Mouse (Mus musculus) neural tube, embryonic 12.5 days (tissue): Measurements from ENCODE around the gene Mon1a. TPM values are rescaled to one million over a fixed set of nuclear protein-coding genes. Genes with fewer than 3 reads are reported as not detected.

Experiments
- ATAC-seq: fragments of 200-750 bp; cut with Nextera tagmentation; 2 replicates; pipeline ENCODE4 v1.8.0; 2017; ENCODE audit warnings: low read depth, mild to moderate bottlenecking, moderate TSS enrichment, moderate library complexity; ENCODE audit not compliant: low FRiP score
- H3K27ac ChIP-seq: fragments of 300-500 bp; sonication (generic); 2 replicates; pipeline ENCODE4 v1.5.1; 2016
- H3K27me3 ChIP-seq: fragments of 300-500 bp; sonication (generic); replicated peaks from 2 replicates; pipeline ENCODE4 v1.6.1; 2016; ENCODE audit warnings: mild to moderate bottlenecking
- H3K36me3 ChIP-seq: fragments of 300-500 bp; sonication (generic); 2 replicates; pipeline ENCODE4 v1.6.1; 2016; ENCODE audit warnings: mild to moderate bottlenecking
- H3K4me1 ChIP-seq: fragments of 300-500 bp; sonication (generic); 2 replicates; pipeline ENCODE4 v1.6.1; 2016
- H3K4me2 ChIP-seq: fragments of 300-500 bp; sonication (generic); replicated peaks from 2 replicates; pipeline ENCODE4 v1.6.1; 2016; ENCODE audit warnings: mild to moderate bottlenecking
- H3K4me3 ChIP-seq: fragments of 300-500 bp; sonication (generic); 2 replicates; pipeline ENCODE4 v1.5.1; 2016
- H3K9ac ChIP-seq: fragments of 300-500 bp; sonication (generic); 2 replicates; pipeline ENCODE4 v1.6.1; 2016; ENCODE audit warnings: mild to moderate bottlenecking
- H3K9me3 ChIP-seq: fragments of 300-500 bp; sonication (generic); 2 replicates; pipeline ENCODE4 v1.6.1; 2016; ENCODE audit warnings: mild to moderate bottlenecking
- WGBS: fragments of 180-500 bp; shearing (Covaris S2); methylation state at CpG from one replicate; pipeline ENCODE4 v1.1.7; 2016; 5-methylcytosine and 5-hydroxymethylcytosine counted together
- polyA plus RNA-seq: library from polyadenylated mRNA; unstranded; fragments of >200 nt; fragmentation: Nextera tagmentation; extraction: Ambion mirVana; gene quantifications from 2 replicates; pipeline ENCODE4 v1.2.1, GENCODE M21; 2016

Gene Mon1a
- polyA plus RNA-seq, 1 experiment from 2014 or later = 20.8 TPM

DNA sequence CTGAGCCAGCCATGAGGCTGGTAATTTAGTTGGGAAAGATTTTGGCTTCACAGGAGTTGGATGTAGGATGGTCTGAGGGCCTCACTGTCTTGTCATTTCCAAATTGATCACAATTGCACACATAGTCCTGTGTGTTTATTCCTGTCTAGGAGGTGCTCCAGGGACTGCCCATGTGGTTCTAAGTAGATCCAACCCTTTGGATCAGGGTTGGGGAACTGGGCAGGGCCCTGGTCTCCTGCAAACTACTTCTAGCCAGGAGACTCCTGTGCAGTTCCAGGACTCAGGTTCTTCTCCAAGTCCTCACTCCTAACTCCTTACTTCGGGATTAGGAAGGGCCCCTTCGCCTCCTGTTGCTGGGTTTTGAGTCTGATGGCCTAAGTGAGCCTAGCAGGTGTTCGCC, 47.4 kb downstream of the Mon1a start, which contains the start of gene Camkv:
TSS of gene Camkv (plus strand) at position 301 of the 400 bp plus-strand sequence.
- Histone ChIP-seq H3K27me3 (peaks cover 5% of the 10 kb centered on the region; the same call in 1 of the 2 replicates), H3K4me3 (peak within 1 kb of the TSS; percentile 46), H3K4me1 (peaks cover 16% of the 10 kb centered on the region), H3K9me3 (no peaks in the 10 kb centered on the region), H3K4me2 (peak within 1 kb of the TSS; percentile 94), H3K36me3 (no peaks in the 10 kb centered on the region), H3K9ac (peak within 1 kb of the TSS; percentile 60), H3K27ac (no peak within 1 kb of the TSS)
- ATAC-seq = no peak
- 12% methylated on average over 3 of the region's 3 CpGs for WGBS

DNA sequence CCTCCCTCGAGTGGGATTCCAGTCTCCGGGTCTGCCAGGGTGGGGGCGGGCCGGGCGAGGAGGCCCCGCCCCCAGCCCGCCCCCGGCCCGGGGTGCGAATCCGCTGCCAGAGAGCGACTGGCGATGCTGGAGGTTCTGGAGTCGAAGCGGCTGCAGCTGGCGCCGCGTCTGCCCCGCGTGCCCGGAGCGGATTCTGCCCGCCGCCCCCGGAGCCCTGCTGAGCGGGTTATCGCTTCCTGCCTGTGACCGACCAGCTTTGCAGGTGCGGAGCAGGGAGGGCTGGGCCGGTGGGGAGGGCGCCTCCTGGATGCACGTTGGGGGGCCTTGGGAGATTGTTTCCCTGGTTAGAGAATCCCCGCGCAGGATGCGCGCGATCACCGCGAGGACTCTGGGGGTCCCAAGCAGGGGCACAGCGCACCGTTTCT, 47.9 kb downstream of the Mon1a start:
- Histone ChIP-seq H3K27me3 (peaks cover 5% of the 10 kb centered on the region; the same call in 1 of the 2 replicates), H3K36me3 (no peaks in the 10 kb centered on the region), H3K9me3 (no peaks in the 10 kb centered on the region), H3K4me2 (peak overlapping the region; percentile 94), H3K4me3 (peak overlapping the region; percentile 46), H3K4me1 (peaks cover 16% of the 10 kb centered on the region), H3K27ac (no peak overlapping the region), H3K9ac (peak overlapping the region; percentile 60)
- peak; percentile 73 for ATAC-seq
- WGBS = under 1% methylated on average over 41 of the region's 41 CpGs

DNA sequence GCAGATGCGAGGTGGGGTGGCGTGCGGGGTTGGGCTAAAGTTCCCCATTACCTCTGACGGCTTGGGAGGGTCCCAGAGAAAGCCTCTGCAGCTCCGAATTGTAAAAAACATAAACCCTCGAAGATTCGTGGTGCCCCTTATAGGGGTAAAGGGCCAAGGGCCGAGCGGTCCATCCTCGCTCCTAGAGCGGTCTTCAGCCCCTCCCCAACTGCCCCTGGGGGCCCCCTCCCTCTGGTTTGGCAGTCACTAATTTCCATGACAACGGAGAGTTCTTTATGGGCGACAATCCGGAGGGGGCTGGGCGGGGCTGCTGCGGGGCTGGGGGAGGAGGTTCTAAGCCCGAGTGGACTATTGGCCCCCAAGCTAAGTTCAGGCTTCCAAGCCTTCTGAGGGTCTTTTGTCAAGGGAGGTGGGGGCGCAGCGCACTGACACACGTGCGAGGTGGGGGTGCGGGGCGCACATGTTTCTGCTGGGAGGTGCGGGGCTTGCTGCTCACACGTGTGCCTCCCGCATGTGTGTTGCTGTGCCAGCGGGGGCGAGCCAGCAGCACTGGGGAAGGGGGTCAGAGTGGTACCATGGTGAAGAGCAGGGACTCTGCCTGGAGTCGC, 48.4 kb downstream of the Mon1a start:
- peak overlapping the region; percentile 60 for H3K9ac ChIP-seq
- WGBS = 1% methylated on average over 29 of the region's 29 CpGs

GRCm38 (mm10) chr9:107936831-107937230, 48.9 kb downstream of the Mon1a start:
- Histone ChIP-seq H3K4me2 (peak overlapping the region; percentile 94), H3K9me3 (no peaks in the 10 kb centered on the region), H3K4me1 (peaks cover 16% of the 10 kb centered on the region), H3K4me3 (peak overlapping the region; percentile 46), H3K9ac (no peak overlapping the region; the same call in 1 of the 2 replicates), H3K27me3 (peaks cover 5% of the 10 kb centered on the region; the same call in 1 of the 2 replicates), H3K36me3 (no peaks in the 10 kb centered on the region), H3K27ac (no peak overlapping the region)
- 3% methylated on average over 3 of the region's 3 CpGs for WGBS
- ATAC-seq = peak; percentile 5; the same call in 1 of the 2 replicates

More for the DNA sequence above, 48.4 kb downstream of the Mon1a start:
- no peak overlapping the region for H3K27ac ChIP-seq
- H3K4me2 ChIP-seq = peak overlapping the region; percentile 94
- peak overlapping the region; percentile 46 for H3K4me3 ChIP-seq
- H3K36me3 ChIP-seq = no peaks in the 10 kb centered on the region
- no peaks in the 10 kb centered on the region for H3K9me3 ChIP-seq
- peak; percentile 76 for ATAC-seq
- peaks cover 16% of the 10 kb centered on the region for H3K4me1 ChIP-seq
- H3K27me3 ChIP-seq = peaks cover 5% of the 10 kb centered on the region; the same call in 1 of the 2 replicates

DNA sequence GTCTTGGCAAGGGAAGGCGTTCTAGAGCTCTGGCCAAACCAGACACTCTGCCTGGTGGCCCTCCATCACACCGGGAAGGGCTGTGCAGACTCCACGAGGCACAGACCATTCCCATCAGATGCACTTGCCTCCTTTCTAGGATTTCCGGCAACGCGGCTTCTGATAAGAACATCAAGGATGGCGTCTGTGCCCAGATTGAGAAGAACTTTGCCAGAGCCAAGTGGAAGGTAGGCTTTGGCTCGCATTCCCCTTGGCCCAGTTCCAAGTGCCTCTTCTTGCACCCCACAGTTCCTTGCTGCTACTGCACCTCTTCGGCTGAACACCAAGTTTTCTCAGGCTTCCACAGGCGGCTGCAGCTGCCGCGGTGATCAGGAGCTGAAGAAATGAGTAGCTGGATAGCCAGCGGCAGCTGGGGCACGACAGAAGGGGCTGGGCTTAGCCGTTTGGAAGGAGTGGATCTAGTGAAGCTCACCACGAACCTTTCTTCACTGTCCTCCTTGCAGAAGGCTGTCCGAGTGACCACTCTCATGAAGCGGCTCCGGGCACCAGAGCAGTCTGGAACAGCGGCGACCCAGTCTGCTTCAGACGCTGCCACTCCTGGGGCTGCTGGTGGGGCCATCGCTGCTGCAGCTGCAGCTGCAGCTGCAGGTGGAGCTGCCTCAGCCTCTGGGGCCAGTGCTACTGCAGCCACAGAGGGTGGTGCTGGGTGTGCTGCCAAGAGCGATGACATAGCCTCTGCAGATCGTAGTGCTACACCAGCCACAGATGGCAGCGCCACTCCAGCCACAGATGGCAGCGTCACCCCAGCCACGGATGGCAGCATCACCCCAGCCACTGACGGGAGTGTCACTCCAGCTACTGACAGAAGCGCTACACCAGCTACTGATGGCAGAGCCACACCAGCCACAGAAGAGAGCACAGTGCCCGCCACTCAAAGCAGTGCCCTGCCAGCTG, 59.6 kb downstream of the Mon1a start:
- 90% methylated on average over 31 of the region's 31 CpGs for WGBS
- Histone ChIP-seq H3K9me3 (no peaks in the 10 kb centered on the region), H3K4me2 (no peak overlapping the region), H3K27me3 (no peaks in the 10 kb centered on the region), H3K27ac (no peak overlapping the region), H3K36me3 (no peaks in the 10 kb centered on the region), H3K4me1 (peaks cover 8% of the 10 kb centered on the region), H3K4me3 (no peak overlapping the region), H3K9ac (no peak overlapping the region)
- ATAC-seq = no peak

DNA sequence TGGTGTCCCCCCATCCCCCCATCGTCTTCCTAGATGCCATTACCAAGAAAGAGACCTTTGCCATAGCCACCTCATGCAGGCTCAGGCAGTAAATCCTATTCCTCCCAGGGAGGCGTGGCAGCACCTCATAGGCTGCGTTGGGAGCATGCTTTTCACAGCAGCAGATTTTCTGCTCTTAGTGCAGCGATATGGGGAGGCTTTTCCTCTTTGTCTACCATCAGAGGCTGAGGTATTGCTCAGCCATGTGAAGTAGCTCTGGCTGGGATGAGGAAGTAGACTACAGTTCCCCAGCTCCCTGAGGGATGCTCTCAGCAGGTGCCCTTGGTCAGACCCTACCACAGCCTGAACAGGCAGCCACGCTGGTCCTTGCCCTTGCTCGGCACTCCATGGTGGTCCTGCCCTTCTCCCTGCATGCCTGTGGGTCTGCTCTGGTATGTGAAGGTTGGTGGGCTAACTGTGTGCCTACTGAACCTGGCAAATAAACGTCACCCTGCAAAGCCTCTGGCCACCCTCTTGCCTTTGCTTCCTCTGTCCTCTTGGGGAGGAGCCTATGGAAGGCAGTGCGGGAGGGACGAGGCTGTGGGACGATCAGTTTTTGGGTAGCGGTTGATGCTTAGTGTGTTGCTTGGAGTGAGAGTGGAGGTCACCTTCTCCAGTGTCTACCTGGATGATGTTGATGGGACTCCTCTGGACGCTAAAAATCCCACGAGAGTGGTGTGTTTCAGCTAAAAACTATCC, 61.4 kb downstream of the Mon1a start:
- Histone ChIP-seq H3K4me2 (no peak overlapping the region), H3K27me3 (no peaks in the 10 kb centered on the region), H3K27ac (no peak overlapping the region), H3K4me3 (no peak overlapping the region), H3K36me3 (no peaks in the 10 kb centered on the region), H3K4me1 (peaks cover 8% of the 10 kb centered on the region), H3K9me3 (no peaks in the 10 kb centered on the region), H3K9ac (no peak overlapping the region)
- no peak for ATAC-seq
- WGBS = 86% methylated on average over 13 of the region's 13 CpGs

DNA sequence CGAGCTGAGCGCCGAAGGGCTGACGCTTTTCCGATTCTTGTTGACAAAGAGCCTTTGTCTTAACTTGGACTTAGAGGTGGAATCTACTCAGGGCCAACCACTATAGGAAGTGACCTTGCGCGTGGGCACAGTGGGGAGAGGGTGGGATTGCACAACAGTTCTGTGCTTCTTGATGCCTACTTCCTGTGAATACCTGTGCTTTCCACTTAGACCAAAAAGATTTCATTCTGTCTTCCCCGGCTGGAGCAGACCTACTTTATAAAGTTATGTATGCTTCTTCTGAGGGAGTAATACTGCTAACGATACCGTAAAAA, 61.9 kb downstream of the Mon1a start, which contains the start of gene Traip:
TSS of gene Traip (plus strand) at position 215 of the 314 bp plus-strand sequence.
- Histone ChIP-seq H3K27ac (peak within 1 kb of the TSS; percentile 71; the same call in 1 of the 2 replicates), H3K36me3 (no peaks in the 10 kb centered on the region), H3K4me2 (peak within 1 kb of the TSS; percentile 84), H3K9me3 (no peaks in the 10 kb centered on the region), H3K4me1 (peaks cover 8% of the 10 kb centered on the region), H3K4me3 (peak within 1 kb of the TSS; percentile 49), H3K27me3 (no peaks in the 10 kb centered on the region), H3K9ac (peak within 1 kb of the TSS; percentile 60)
- no peak for ATAC-seq
- 91% methylated on average over 10 of the region's 10 CpGs for WGBS

- H3K4me2 ChIP-seq = peak overlapping the region; percentile 84
- peak; percentile 97 for ATAC-seq
- WGBS = 12% methylated on average over 45 of the region's 45 CpGs
- H3K4me1 ChIP-seq = peaks cover 8% of the 10 kb centered on the region
- H3K9me3 ChIP-seq = no peaks in the 10 kb centered on the region
- H3K36me3 ChIP-seq = 0 out of 2 replicates have a peak, but pooled peaks cover 2% of the 10 kb centered on the region
- H3K9ac ChIP-seq = peak overlapping the region; percentile 60
- H3K4me3 ChIP-seq = peak overlapping the region; percentile 49
- H3K27ac ChIP-seq = peak overlapping the region; percentile 71; the same call in 1 of the 2 replicates
- no peaks in the 10 kb centered on the region for H3K27me3 ChIP-seq
Observed at GRCm38 (mm10) chr9:107950460-107951355, 62.8 kb downstream of the Mon1a start.

Other genes with a start within 250 kb of the Mon1a start
- gene Slc38a3, start 218.6 kb upstream of the Mon1a start, polyA plus RNA-seq = 12.8 and 14.1 TPM in 2 replicates
- 1.3 and 2.3 TPM in 2 replicates for gene Gnat1, start 208.4 kb upstream of the Mon1a start, polyA plus RNA-seq
- gene Sema3f, start 177.7 kb upstream of the Mon1a start, polyA plus RNA-seq = 21.4 and 21.5 TPM in 2 replicates
- gene Rbm5, start 117.2 kb upstream of the Mon1a start, polyA plus RNA-seq = 231 and 241 TPM in 2 replicates
- 121 TPM in 2 replicates for gene Rbm6, start 14.9 kb upstream of the Mon1a start, polyA plus RNA-seq
- gene Mst1r, start 18.7 kb downstream of the Mon1a start, polyA plus RNA-seq = 1.8 and 2.2 TPM in 2 replicates
- not detected in 2 replicates for gene Actl11, start 40.3 kb downstream of the Mon1a start, polyA plus RNA-seq
- gene Camkv, start 47.5 kb downstream of the Mon1a start, polyA plus RNA-seq = 7.8 and 8.0 TPM in 2 replicates
- 15.2 and 16.7 TPM in 2 replicates for gene Traip, start 62.0 kb downstream of the Mon1a start, polyA plus RNA-seq
- 11.7 and 12.2 TPM in 2 replicates for gene Uba7, start 87.4 kb downstream of the Mon1a start, polyA plus RNA-seq
- gene Gm20661, start 94.9 kb downstream of the Mon1a start, polyA plus RNA-seq = 2.0 and 2.2 TPM in 2 replicates
- gene Inka1, start 97.7 kb downstream of the Mon1a start, polyA plus RNA-seq = 39.2 and 42.3 TPM in 2 replicates
- 5.0 and 7.2 TPM in 2 replicates for gene Cdhr4, start 104.3 kb downstream of the Mon1a start, polyA plus RNA-seq
- gene Gm20662, start 108.2 kb downstream of the Mon1a start, polyA plus RNA-seq = 0.89 and 1.5 TPM in 2 replicates
- 96.2 and 97.9 TPM in 2 replicates for gene Ip6k1, start 114.3 kb downstream of the Mon1a start, polyA plus RNA-seq
- gene Gmppb, start 161.1 kb downstream of the Mon1a start, polyA plus RNA-seq = 18.3 and 23.5 TPM in 2 replicates
- gene Amigo3, start 165.0 kb downstream of the Mon1a start, polyA plus RNA-seq = 3.6 and 3.9 TPM in 2 replicates
- gene Mst1, start 192.3 kb downstream of the Mon1a start, polyA plus RNA-seq = 0.44 and 0.46 TPM in 2 replicates
- 43.5 and 43.8 TPM in 2 replicates for gene Rnf123, start 195.2 kb downstream of the Mon1a start, polyA plus RNA-seq
- 57.6 and 63.4 TPM in 2 replicates for gene Apeh, start 206.5 kb downstream of the Mon1a start, polyA plus RNA-seq